ENCODE assay signal across 18 mouse cellular contexts in genomic region chr6:17947130-17947831, GRCm38 (mm10).
DNase-seq lines count a peak whose midpoint lies in the region; ATAC-seq and TF ChIP-seq lines count a peak whose summit lies in the region.
"Had no signal": no experiment of that assay in that cellular context is flagged by ENCODE, and none has a peak within 500 bp of the region (broad histone marks: within the 10 kb centered on the region; RNA-seq: fewer than 3 reads in every experiment).

No protein-coding gene starts in this region.

- no peak overlapping the region for H3K4me2 ChIP-seq in heart, embryonic 12.5 days
- H3K4me2 ChIP-seq: embryonic facial prominence, embryonic 13.5 days; forebrain, embryonic 13.5 days; heart, embryonic 15.5 days; hindbrain, embryonic 15.5 days had no signal

- 42% methylated on average over 11 of the region's 11 CpGs for WGBS in heart, embryonic 12.5 days

- H3K36me3 ChIP-seq in G1E (replicated peaks), result peaks cover 16% of the 10 kb centered on the region
- no peaks in the 10 kb centered on the region for H3K36me3 ChIP-seq in heart, embryonic 12.5 days
- H3K36me3 ChIP-seq: embryonic facial prominence, embryonic 13.5 days; heart, embryonic 15.5 days had no signal

- H3K27me3 ChIP-seq in G1E (ENCODE audit: insufficient read depth, low read length), result no peaks in the 10 kb centered on the region
- H3K27me3 ChIP-seq in heart, embryonic 12.5 days (replicated peaks), result no peaks in the 10 kb centered on the region
- H3K27me3 ChIP-seq: embryonic facial prominence, embryonic 13.5 days; forebrain, embryonic 13.5 days; heart, embryonic 15.5 days; hindbrain, embryonic 15.5 days had no signal

- no peak for TF ChIP-seq CTCF in G1E (IDR thresholded peaks at IDR 0.05; ENCODE audit: low read depth, low read length)

- peak; percentile 84 for ATAC-seq in G1E (ENCODE audit: extremely low read depth, insufficient number of reproducible peaks, low FRiP score, poor library complexity, severe bottlenecking)
- peak; percentile 93 for ATAC-seq in granulocyte monocyte progenitor cell, adult 5-6 weeks (replicated peaks; ENCODE audit: poor library complexity, severe bottlenecking)
- ATAC-seq in megakaryocyte-erythroid progenitor cell, adult 5-6 weeks (replicated peaks; ENCODE audit: low FRiP score, low TSS enrichment, poor library complexity, severe bottlenecking), result peak; percentile 25
- ATAC-seq in heart, embryonic 12.5 days (ENCODE audit: insufficient number of reproducible peaks, low FRiP score), result no peak
- ATAC-seq: forebrain, embryonic 13.5 days; forebrain, postnatal 0 days; intestine, embryonic 16.5 days had no signal

- H3K9me3 ChIP-seq in G1E (replicated peaks), result no peaks in the 10 kb centered on the region
- H3K9me3 ChIP-seq in heart, embryonic 12.5 days (replicated peaks), result no peaks in the 10 kb centered on the region
- H3K9me3 ChIP-seq: embryonic facial prominence, embryonic 13.5 days; forebrain, embryonic 13.5 days; heart, embryonic 15.5 days; hindbrain, embryonic 15.5 days had no signal

- no peak overlapping the region for H3K27ac ChIP-seq in heart, embryonic 12.5 days (ENCODE audit: poor library complexity, severe bottlenecking)
- H3K27ac ChIP-seq: embryonic facial prominence, embryonic 13.5 days; forebrain, embryonic 13.5 days; heart, embryonic 15.5 days; hindbrain, embryonic 15.5 days had no signal

- H3K9ac ChIP-seq in heart, embryonic 12.5 days, result no peak overlapping the region
- H3K9ac ChIP-seq: embryonic facial prominence, embryonic 13.5 days; forebrain, embryonic 13.5 days; forebrain, postnatal 0 days; heart, embryonic 15.5 days; hindbrain, embryonic 15.5 days had no signal

- H3K4me1 ChIP-seq in G1E (ENCODE audit: insufficient read depth, low read depth, low read length), result peaks cover 49% of the 10 kb centered on the region
- peaks cover 26% of the 10 kb centered on the region for H3K4me1 ChIP-seq in heart, embryonic 12.5 days (replicated peaks)
- H3K4me1 ChIP-seq: embryonic facial prominence, embryonic 13.5 days; forebrain, embryonic 13.5 days; hindbrain, embryonic 15.5 days had no signal

- peak; percentile 26 for DNase-seq in 416B (ENCODE audit: low read depth)
- no peak for DNase-seq in G1E (ENCODE audit: low spot score)
- no peak for DNase-seq in embryo, embryonic 11 days
- DNase-seq: adrenal gland, postnatal 10 days; cerebellum, adult 11 months; cerebellum, adult 8-10 months; cerebellum, postnatal 14 days; forebrain, postnatal 0 days; gastrocnemius, postnatal 14 days; heart, postnatal 14 days had no signal

- no peak overlapping the region; the same call in 1 of the 2 replicates for H3K4me3 ChIP-seq in G1E (ENCODE audit: low read depth, low read length)
- H3K4me3 ChIP-seq in heart, embryonic 12.5 days, result no peak overlapping the region
- H3K4me3 ChIP-seq: embryonic facial prominence, embryonic 13.5 days; forebrain, embryonic 13.5 days; heart, embryonic 15.5 days; hindbrain, embryonic 15.5 days had no signal
